ENCODE assay signal across 8 mouse cellular contexts in genomic region chr8:84789855-84790486, GRCm38 (mm10). TPM values are rescaled to one million over a fixed set of nuclear protein-coding genes. Genes with fewer than 3 reads are reported as not detected.
DNase-seq lines count a peak whose midpoint lies in the region; ATAC-seq and TF ChIP-seq lines count a peak whose summit lies in the region.

No protein-coding gene starts in this region.

- no peak overlapping the region for H3K4me3 ChIP-seq in midbrain, embryonic 15.5 days
- H3K4me3 ChIP-seq in midbrain, embryonic 14.5 days (replicated peaks; ENCODE audit: low read depth, low read length) = no peak overlapping the region
- no peak overlapping the region for H3K4me3 ChIP-seq in limb, embryonic 14.5 days (replicated peaks; ENCODE audit: low read length)

- no peak overlapping the region for H3K9ac ChIP-seq in midbrain, embryonic 15.5 days
- no peak overlapping the region for H3K9ac ChIP-seq in midbrain, embryonic 14.5 days (replicated peaks; ENCODE audit: low read length)
- H3K9ac ChIP-seq in limb, embryonic 14.5 days (ENCODE audit: low read depth, low read length, severe bottlenecking) = no peak overlapping the region

- no peak for ATAC-seq in midbrain, embryonic 15.5 days (replicated peaks)
- ATAC-seq in midbrain, embryonic 14.5 days (ENCODE audit: low FRiP score, low TSS enrichment) = no peak
- ATAC-seq in limb, embryonic 14.5 days (ENCODE audit: low FRiP score, low read depth) = no peak

- DNase-seq in heart, adult 11 months = peak; percentile 98
- no peak for DNase-seq in heart, adult 8-10 months (ENCODE audit: low spot score)
- no peak for DNase-seq in midbrain, embryonic 14.5 days
- DNase-seq in cerebellum, postnatal 36 days = peak; percentile 72 to 84
- DNase-seq in limb, embryonic 14.5 days (ENCODE audit: low spot score) = no peak
- no peak for DNase-seq in c-Kit-positive CD71-positive TER-119-positive erythroid progenitor cells, embryonic 14.5 days (ENCODE audit: low spot score)
- DNase-seq in thymus, adult 18-20 months = no peak

- 64% methylated on average over 9 of the region's 9 CpGs for WGBS in midbrain, embryonic 15.5 days
- 64% methylated on average over 8 of the region's 9 CpGs for WGBS in midbrain, embryonic 14.5 days
- 63% methylated on average over 9 of the region's 9 CpGs for WGBS in limb, embryonic 14.5 days

- H3K9me3 ChIP-seq in midbrain, embryonic 15.5 days = no peaks in the 10 kb centered on the region
- H3K9me3 ChIP-seq in midbrain, embryonic 14.5 days (ENCODE audit: control insufficient read depth, low read length) = no peaks in the 10 kb centered on the region
- no peaks in the 10 kb centered on the region for H3K9me3 ChIP-seq in limb, embryonic 14.5 days (ENCODE audit: control insufficient read depth, low read length)

- no peak overlapping the region for H3K4me2 ChIP-seq in midbrain, embryonic 15.5 days
- H3K4me2 ChIP-seq in midbrain, embryonic 14.5 days (ENCODE audit: low read length) = no peak overlapping the region
- 0 out of 2 replicates have a peak overlapping the region, but pooled peaks have one; percentile 3 for H3K4me2 ChIP-seq in limb, embryonic 14.5 days (replicated peaks; ENCODE audit: low read depth, low read length, severe bottlenecking)

- peaks cover 32% of the 10 kb centered on the region for H3K4me1 ChIP-seq in midbrain, embryonic 15.5 days
- peaks cover 5% of the 10 kb centered on the region; the same call in 1 of the 2 replicates for H3K4me1 ChIP-seq in midbrain, embryonic 14.5 days (ENCODE audit: control insufficient read depth, insufficient read depth, low read length)
- peaks cover 82% of the 10 kb centered on the region for H3K4me1 ChIP-seq in limb, embryonic 14.5 days (ENCODE audit: control insufficient read depth, insufficient read depth, low read length)

- H3K36me3 ChIP-seq in midbrain, embryonic 15.5 days (replicated peaks) = no peaks in the 10 kb centered on the region
- H3K36me3 ChIP-seq in midbrain, embryonic 14.5 days (ENCODE audit: control insufficient read depth, insufficient read depth, low read length) = no peaks in the 10 kb centered on the region
- peaks cover 25% of the 10 kb centered on the region; the same call in 1 of the 2 replicates for H3K36me3 ChIP-seq in limb, embryonic 14.5 days (ENCODE audit: control insufficient read depth, insufficient read depth, low read length)

- H3K27ac ChIP-seq in midbrain, embryonic 15.5 days = peak overlapping the region; percentile 35; the same call in 1 of the 2 replicates
- no peak overlapping the region for H3K27ac ChIP-seq in midbrain, embryonic 14.5 days (replicated peaks; ENCODE audit: low read depth, low read length)
- no peak overlapping the region for H3K27ac ChIP-seq in limb, embryonic 14.5 days (replicated peaks; ENCODE audit: low read depth, low read length)

- TF ChIP-seq POLR2A in limb, embryonic 14.5 days (IDR thresholded peaks at IDR 0.05; ENCODE audit: borderline replicate concordance, extremely low read depth, insufficient read depth, insufficient read length) = no peak

- peaks cover 75% of the 10 kb centered on the region for H3K27me3 ChIP-seq in midbrain, embryonic 15.5 days (replicated peaks)
- H3K27me3 ChIP-seq in midbrain, embryonic 14.5 days (ENCODE audit: control insufficient read depth, insufficient read depth, low read length) = peaks cover 88% of the 10 kb centered on the region
- H3K27me3 ChIP-seq in limb, embryonic 14.5 days (ENCODE audit: control insufficient read depth, insufficient read depth, low read length) = 0 out of 2 replicates have a peak, but pooled peaks cover 17% of the 10 kb centered on the region

RNA-seq across cellular contexts. Expression of gene Nfix, which starts 10.2 kb away (rescaled TPM):
- 100 to 1,000 TPM; 288 to 356 (median 295) TPM for total RNA-seq in heart, adult 8-10 months (2022)
- 48.6 and 54.0 TPM in 2 replicates for polyA plus RNA-seq in midbrain, embryonic 15.5 days (2015; fragmentation: Nextera tagmentation; extraction: Ambion mirVana)
- polyA plus RNA-seq in midbrain, embryonic 14.5 days (2014; fragmentation: Nextera tagmentation; extraction: Ambion mirVana) = 45.9 and 49.8 TPM in 2 replicates
- polyA plus RNA-seq in limb, embryonic 14.5 days (2012; rRNA removed) = 81.2 and 97.7 TPM in 2 replicates
- 100 and 108 TPM in 2 replicates for polyA plus RNA-seq in limb, embryonic 14.5 days (2014; fragmentation: Nextera tagmentation; extraction: Ambion mirVana)

RNA-seq across cellular contexts. Expression of gene Dand5, which starts 32.7 kb away (rescaled TPM):
- 10 to 100 TPM; 10.3 to 13.2 (median 12.0) TPM for total RNA-seq in heart, adult 8-10 months (2022)
- 12.3 and 13.4 TPM in 2 replicates for polyA plus RNA-seq in midbrain, embryonic 15.5 days (2015; fragmentation: Nextera tagmentation; extraction: Ambion mirVana)
- 9.9 and 12.7 TPM in 2 replicates for polyA plus RNA-seq in midbrain, embryonic 14.5 days (2014; fragmentation: Nextera tagmentation; extraction: Ambion mirVana)
- polyA plus RNA-seq in limb, embryonic 14.5 days (2012; rRNA removed) = 5.7 and 5.9 TPM in 2 replicates
- 6.4 and 6.9 TPM in 2 replicates for polyA plus RNA-seq in limb, embryonic 14.5 days (2014; fragmentation: Nextera tagmentation; extraction: Ambion mirVana)

RNA-seq across cellular contexts. Expression of gene Gadd45gip1, which starts 41.4 kb away (rescaled TPM):
- 10 to 100 TPM; 31.0 to 34.9 (median 33.1) TPM for total RNA-seq in heart, adult 8-10 months (2022)
- 35.5 and 36.1 TPM in 2 replicates for polyA plus RNA-seq in midbrain, embryonic 15.5 days (2015; fragmentation: Nextera tagmentation; extraction: Ambion mirVana)
- 32.7 and 35.8 TPM in 2 replicates for polyA plus RNA-seq in midbrain, embryonic 14.5 days (2014; fragmentation: Nextera tagmentation; extraction: Ambion mirVana)
- polyA plus RNA-seq in limb, embryonic 14.5 days (2012; rRNA removed) = 39.8 and 45.6 TPM in 2 replicates
- 43.2 and 44.9 TPM in 2 replicates for polyA plus RNA-seq in limb, embryonic 14.5 days (2014; fragmentation: Nextera tagmentation; extraction: Ambion mirVana)

RNA-seq across cellular contexts. Expression of gene Rad23a, which starts 50.5 kb away (rescaled TPM):
- total RNA-seq in heart, adult 8-10 months (2022) = 10 to 100 TPM; 82.8 to 92.9 (median 89.3) TPM
- 88.2 and 91.7 TPM in 2 replicates for polyA plus RNA-seq in midbrain, embryonic 15.5 days (2015; fragmentation: Nextera tagmentation; extraction: Ambion mirVana)
- 83.4 and 84.3 TPM in 2 replicates for polyA plus RNA-seq in midbrain, embryonic 14.5 days (2014; fragmentation: Nextera tagmentation; extraction: Ambion mirVana)
- polyA plus RNA-seq in limb, embryonic 14.5 days (2012; rRNA removed) = 82.0 and 82.4 TPM in 2 replicates
- 104 and 109 TPM in 2 replicates for polyA plus RNA-seq in limb, embryonic 14.5 days (2014; fragmentation: Nextera tagmentation; extraction: Ambion mirVana)

RNA-seq across cellular contexts. Expression of gene Calr, which starts 56.8 kb away (rescaled TPM):
- total RNA-seq in heart, adult 8-10 months (2022) = 100 to 1,000 TPM; 330 to 410 (median 343) TPM
- 669 and 673 TPM in 2 replicates for polyA plus RNA-seq in midbrain, embryonic 15.5 days (2015; fragmentation: Nextera tagmentation; extraction: Ambion mirVana)
- 434 and 525 TPM in 2 replicates for polyA plus RNA-seq in midbrain, embryonic 14.5 days (2014; fragmentation: Nextera tagmentation; extraction: Ambion mirVana)
- polyA plus RNA-seq in limb, embryonic 14.5 days (2012; rRNA removed) = 575 and 831 TPM in 2 replicates
- 802 and 827 TPM in 2 replicates for polyA plus RNA-seq in limb, embryonic 14.5 days (2014; fragmentation: Nextera tagmentation; extraction: Ambion mirVana)

Comparison
In these comparisons a context has a peak if more than half of its experiments do, and no peak if none do; other contexts are left out.
1. DNase-seq: peak in heart, adult 11 months (single experiment) and cerebellum, postnatal 36 days (2 of 2); none in heart, adult 8-10 months (single experiment), midbrain, embryonic 14.5 days (single experiment), limb, embryonic 14.5 days (single experiment), c-Kit-positive CD71-positive TER-119-positive erythroid progenitor cells, embryonic 14.5 days (single experiment) and thymus, adult 18-20 months (0 of 2).